ENCODE assay signal across 12 mouse cellular contexts in the genomic region with DNA sequence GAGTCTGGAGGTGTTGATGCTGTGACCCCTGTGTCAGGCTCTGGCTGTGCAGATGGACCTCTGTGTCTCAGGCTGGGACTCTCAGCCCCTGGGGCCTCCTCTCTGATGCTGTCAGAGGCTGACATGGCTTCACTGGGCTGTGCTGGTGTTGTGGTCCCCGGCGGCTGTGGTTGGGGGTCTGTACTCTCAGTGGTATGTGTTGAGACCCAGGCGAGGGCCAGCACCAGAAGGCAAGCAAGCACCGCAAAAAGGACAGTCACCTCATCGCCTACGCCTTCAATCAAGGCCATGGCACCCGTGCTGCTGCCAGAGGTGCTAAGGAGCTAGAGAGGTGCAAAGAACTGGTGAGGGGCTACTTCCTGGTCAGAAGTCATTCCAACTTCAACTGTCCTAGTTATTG. TPM values are rescaled to one million over a fixed set of nuclear protein-coding genes. Genes with fewer than 3 reads are reported as not detected.
DNase-seq lines count a peak whose midpoint lies in the region; ATAC-seq lines count a peak whose summit lies in the region.
"Had no signal": no experiment of that assay in that cellular context is flagged by ENCODE, and none has a peak within 500 bp of the region (broad histone marks: within the 10 kb centered on the region; RNA-seq: fewer than 3 reads in every experiment).

No protein-coding gene starts in this region.

- no peak for ATAC-seq in intestine, embryonic 15.5 days
- ATAC-seq in intestine, embryonic 16.5 days: no peak
- no peak for ATAC-seq in embryonic facial prominence, embryonic 12.5 days (ENCODE audit: insufficient number of reproducible peaks, insufficient read depth, low FRiP score, low TSS enrichment)
- ATAC-seq in hindbrain, embryonic 13.5 days (ENCODE audit: low FRiP score): no peak
- ATAC-seq in midbrain, embryonic 13.5 days: no peak

- H3K4me1 ChIP-seq in intestine, embryonic 15.5 days (replicated peaks): peaks cover 37% of the 10 kb centered on the region
- H3K4me1 ChIP-seq in intestine, embryonic 16.5 days (ENCODE audit: control insufficient read depth, insufficient read depth, low read length): peaks cover 30% of the 10 kb centered on the region
- H3K4me1 ChIP-seq in embryonic facial prominence, embryonic 12.5 days: peaks cover 36% of the 10 kb centered on the region
- H3K4me1 ChIP-seq in hindbrain, embryonic 13.5 days (replicated peaks): peaks cover 46% of the 10 kb centered on the region
- peaks cover 44% of the 10 kb centered on the region for H3K4me1 ChIP-seq in midbrain, embryonic 13.5 days (replicated peaks)

- H3K9me3 ChIP-seq in intestine, embryonic 15.5 days: no peaks in the 10 kb centered on the region
- H3K9me3 ChIP-seq in intestine, embryonic 16.5 days (ENCODE audit: control insufficient read depth, low read length): no peaks in the 10 kb centered on the region
- H3K9me3 ChIP-seq in embryonic facial prominence, embryonic 12.5 days: no peaks in the 10 kb centered on the region
- no peaks in the 10 kb centered on the region for H3K9me3 ChIP-seq in hindbrain, embryonic 13.5 days
- H3K9me3 ChIP-seq in midbrain, embryonic 13.5 days: no peaks in the 10 kb centered on the region

- H3K4me2 ChIP-seq in intestine, embryonic 15.5 days (replicated peaks): peak overlapping the region; percentile 83; the same call in 1 of the 2 replicates
- H3K4me2 ChIP-seq in intestine, embryonic 16.5 days (ENCODE audit: low read depth, low read length): no peak overlapping the region; the same call in 1 of the 2 replicates
- H3K4me2 ChIP-seq in embryonic facial prominence, embryonic 12.5 days (replicated peaks): peak overlapping the region; percentile 82; the same call in 1 of the 2 replicates
- peak overlapping the region; percentile 90 for H3K4me2 ChIP-seq in hindbrain, embryonic 13.5 days
- H3K4me2 ChIP-seq in midbrain, embryonic 13.5 days (replicated peaks): peak overlapping the region; percentile 90

- DNase-seq in frontal cortex, postnatal 25 days (ENCODE audit: low spot score in 2 of 2): no peak
- no peak for DNase-seq in ovary, postnatal 10 days (ENCODE audit: low spot score)
- no peak for DNase-seq in gastrocnemius, adult 8-10 months (ENCODE audit: low spot score in 2 of 2)
- DNase-seq: adrenal gland, postnatal 25 days; cerebellum, postnatal 14 days; kidney, postnatal 4 days; lung, postnatal 36 days had no signal

- peaks cover 8% of the 10 kb centered on the region; the same call in 1 of the 2 replicates for H3K36me3 ChIP-seq in intestine, embryonic 15.5 days
- H3K36me3 ChIP-seq in intestine, embryonic 16.5 days (ENCODE audit: control insufficient read depth, insufficient read depth, low read length): no peaks in the 10 kb centered on the region; the same call in 1 of the 2 replicates
- H3K36me3 ChIP-seq in embryonic facial prominence, embryonic 12.5 days: peaks cover 19% of the 10 kb centered on the region
- H3K36me3 ChIP-seq in hindbrain, embryonic 13.5 days: peaks cover 23% of the 10 kb centered on the region
- peaks cover 23% of the 10 kb centered on the region for H3K36me3 ChIP-seq in midbrain, embryonic 13.5 days

- H3K9ac ChIP-seq in intestine, embryonic 15.5 days: no peak overlapping the region
- H3K9ac ChIP-seq in intestine, embryonic 16.5 days (ENCODE audit: low read depth, low read length): no peak overlapping the region
- no peak overlapping the region for H3K9ac ChIP-seq in embryonic facial prominence, embryonic 12.5 days
- peak overlapping the region; percentile 83; the same call in 1 of the 2 replicates for H3K9ac ChIP-seq in hindbrain, embryonic 13.5 days
- no peak overlapping the region for H3K9ac ChIP-seq in midbrain, embryonic 13.5 days (replicated peaks)

- 93% methylated on average over 7 of the region's 7 CpGs for WGBS in intestine, embryonic 15.5 days
- WGBS in intestine, embryonic 16.5 days: 90% methylated on average over 7 of the region's 7 CpGs
- WGBS in embryonic facial prominence, embryonic 12.5 days: 83% methylated on average over 7 of the region's 7 CpGs
- WGBS in hindbrain, embryonic 13.5 days: 91% methylated on average over 7 of the region's 7 CpGs
- 90% methylated on average over 7 of the region's 7 CpGs for WGBS in midbrain, embryonic 13.5 days

- no peak overlapping the region; the same call in 1 of the 2 replicates for H3K4me3 ChIP-seq in intestine, embryonic 15.5 days (replicated peaks)
- H3K4me3 ChIP-seq in intestine, embryonic 16.5 days (ENCODE audit: low read length): no peak overlapping the region; the same call in 1 of the 2 replicates
- no peak overlapping the region; the same call in 1 of the 2 replicates for H3K4me3 ChIP-seq in embryonic facial prominence, embryonic 12.5 days
- H3K4me3 ChIP-seq in hindbrain, embryonic 13.5 days: peak overlapping the region; percentile 73; the same call in 1 of the 2 replicates
- 0 out of 2 replicates have a peak overlapping the region, but pooled peaks have one; percentile 72 for H3K4me3 ChIP-seq in midbrain, embryonic 13.5 days (replicated peaks)

- no peaks in the 10 kb centered on the region for H3K27me3 ChIP-seq in intestine, embryonic 15.5 days (replicated peaks)
- no peaks in the 10 kb centered on the region for H3K27me3 ChIP-seq in intestine, embryonic 16.5 days (replicated peaks; ENCODE audit: control insufficient read depth, insufficient read depth, low read length)
- H3K27me3 ChIP-seq in embryonic facial prominence, embryonic 12.5 days: no peaks in the 10 kb centered on the region
- no peaks in the 10 kb centered on the region; the same call in 1 of the 2 replicates for H3K27me3 ChIP-seq in hindbrain, embryonic 13.5 days
- H3K27me3 ChIP-seq in midbrain, embryonic 13.5 days: peaks cover 10% of the 10 kb centered on the region; the same call in 1 of the 2 replicates

- H3K27ac ChIP-seq in intestine, embryonic 15.5 days: no peak overlapping the region
- H3K27ac ChIP-seq in intestine, embryonic 16.5 days (ENCODE audit: low read length): no peak overlapping the region
- H3K27ac ChIP-seq in embryonic facial prominence, embryonic 12.5 days: no peak overlapping the region
- H3K27ac ChIP-seq in hindbrain, embryonic 13.5 days: no peak overlapping the region
- H3K27ac ChIP-seq in midbrain, embryonic 13.5 days: no peak overlapping the region

RNA-seq across cellular contexts. Expression of gene Tmub1, which starts 1.0 kb away (rescaled TPM):
- 22.4 and 23.6 TPM in 2 replicates for polyA plus RNA-seq in intestine, embryonic 15.5 days (2015; fragmentation: Nextera tagmentation; extraction: Ambion mirVana)
- 28.5 and 28.7 TPM in 2 replicates for polyA plus RNA-seq in intestine, embryonic 16.5 days (2015; fragmentation: Nextera tagmentation; extraction: Ambion mirVana)
- polyA plus RNA-seq in embryonic facial prominence, embryonic 12.5 days (2016; fragmentation: Nextera tagmentation; extraction: Ambion mirVana): 24.7 and 24.9 TPM in 2 replicates
- 51.9 and 57.4 TPM in 2 replicates for polyA plus RNA-seq in hindbrain, embryonic 13.5 days (2015; fragmentation: Nextera tagmentation; extraction: Ambion mirVana)
- 46.5 and 49.6 TPM in 2 replicates for polyA plus RNA-seq in midbrain, embryonic 13.5 days (2015; fragmentation: Nextera tagmentation; extraction: Ambion mirVana)
- 10 to 100 TPM; 18.4 to 19.9 (median 19.3) TPM for total RNA-seq in gastrocnemius, adult 8-10 months (2022)

RNA-seq across cellular contexts. Expression of gene Fastk, which starts 1.5 kb away (rescaled TPM):
- 104 and 110 TPM in 2 replicates for polyA plus RNA-seq in intestine, embryonic 15.5 days (2015; fragmentation: Nextera tagmentation; extraction: Ambion mirVana)
- 113 and 117 TPM in 2 replicates for polyA plus RNA-seq in intestine, embryonic 16.5 days (2015; fragmentation: Nextera tagmentation; extraction: Ambion mirVana)
- polyA plus RNA-seq in embryonic facial prominence, embryonic 12.5 days (2016; fragmentation: Nextera tagmentation; extraction: Ambion mirVana): 117 and 122 TPM in 2 replicates
- 88.1 and 96.1 TPM in 2 replicates for polyA plus RNA-seq in hindbrain, embryonic 13.5 days (2015; fragmentation: Nextera tagmentation; extraction: Ambion mirVana)
- 80.4 and 95.0 TPM in 2 replicates for polyA plus RNA-seq in midbrain, embryonic 13.5 days (2015; fragmentation: Nextera tagmentation; extraction: Ambion mirVana)
- 100 to 1,000 TPM; 188 to 243 (median 221) TPM for total RNA-seq in gastrocnemius, adult 8-10 months (2022)

RNA-seq across cellular contexts. Expression of gene Agap3, which starts 5.3 kb away (rescaled TPM):
- polyA plus RNA-seq in intestine, embryonic 15.5 days (2015; fragmentation: Nextera tagmentation; extraction: Ambion mirVana): 28.7 and 28.9 TPM in 2 replicates
- polyA plus RNA-seq in intestine, embryonic 16.5 days (2015; fragmentation: Nextera tagmentation; extraction: Ambion mirVana): 10.2 and 10.7 TPM in 2 replicates
- 52.4 and 68.6 TPM in 2 replicates for polyA plus RNA-seq in embryonic facial prominence, embryonic 12.5 days (2016; fragmentation: Nextera tagmentation; extraction: Ambion mirVana)
- 47.8 and 50.3 TPM in 2 replicates for polyA plus RNA-seq in hindbrain, embryonic 13.5 days (2015; fragmentation: Nextera tagmentation; extraction: Ambion mirVana)
- polyA plus RNA-seq in midbrain, embryonic 13.5 days (2015; fragmentation: Nextera tagmentation; extraction: Ambion mirVana): 48.8 and 52.2 TPM in 2 replicates
- 10 to 100 TPM; 79.7 to 89.0 (median 83.6) TPM for total RNA-seq in gastrocnemius, adult 8-10 months (2022)

RNA-seq across cellular contexts. Expression of gene Slc4a2, which starts 23.0 kb away (rescaled TPM):
- polyA plus RNA-seq in intestine, embryonic 15.5 days (2015; fragmentation: Nextera tagmentation; extraction: Ambion mirVana): 41.1 and 46.9 TPM in 2 replicates
- 52.7 and 59.2 TPM in 2 replicates for polyA plus RNA-seq in intestine, embryonic 16.5 days (2015; fragmentation: Nextera tagmentation; extraction: Ambion mirVana)
- 46.6 and 49.8 TPM in 2 replicates for polyA plus RNA-seq in embryonic facial prominence, embryonic 12.5 days (2016; fragmentation: Nextera tagmentation; extraction: Ambion mirVana)
- polyA plus RNA-seq in hindbrain, embryonic 13.5 days (2015; fragmentation: Nextera tagmentation; extraction: Ambion mirVana): 22.5 and 28.5 TPM in 2 replicates
- polyA plus RNA-seq in midbrain, embryonic 13.5 days (2015; fragmentation: Nextera tagmentation; extraction: Ambion mirVana): 20.1 and 25.4 TPM in 2 replicates
- total RNA-seq in gastrocnemius, adult 8-10 months (2022): 10 to 100 TPM; 10.7 to 14.5 (median 12.6) TPM

RNA-seq across cellular contexts. Expression of gene Cdk5, which starts 23.3 kb away (rescaled TPM):
- polyA plus RNA-seq in intestine, embryonic 15.5 days (2015; fragmentation: Nextera tagmentation; extraction: Ambion mirVana): 35.5 and 38.3 TPM in 2 replicates
- polyA plus RNA-seq in intestine, embryonic 16.5 days (2015; fragmentation: Nextera tagmentation; extraction: Ambion mirVana): 37.0 and 38.1 TPM in 2 replicates
- 62.2 and 63.2 TPM in 2 replicates for polyA plus RNA-seq in embryonic facial prominence, embryonic 12.5 days (2016; fragmentation: Nextera tagmentation; extraction: Ambion mirVana)
- 104 and 106 TPM in 2 replicates for polyA plus RNA-seq in hindbrain, embryonic 13.5 days (2015; fragmentation: Nextera tagmentation; extraction: Ambion mirVana)
- polyA plus RNA-seq in midbrain, embryonic 13.5 days (2015; fragmentation: Nextera tagmentation; extraction: Ambion mirVana): 95.9 and 102 TPM in 2 replicates
- total RNA-seq in gastrocnemius, adult 8-10 months (2022): 10 to 100 TPM in 3 of 4 experiments, 1 to 10 TPM in 1; 9.3 to 12.6 (median 10.7) TPM

Comparison
In these comparisons a context has a peak if more than half of its experiments do, and no peak if none do; other contexts are left out.
1. H3K4me3 ChIP-seq: peak in hindbrain, embryonic 13.5 days (single experiment) and midbrain, embryonic 13.5 days (single experiment); none in intestine, embryonic 15.5 days (single experiment), intestine, embryonic 16.5 days (single experiment) and embryonic facial prominence, embryonic 12.5 days (single experiment).